Mouse (Mus musculus) liver, embryonic 14.5 days (tissue): ENCODE results near the gene Psors1c2.

Experiments used
- CTCF ChIP-seq: IDR thresholded peaks from 2 replicates; pipeline ENCODE4 v1.5.1; 2016; ENCODE audit warnings: antibody characterized with exemption, low read depth, control low read depth
- EP300 ChIP-seq: IDR thresholded peaks from 2 replicates; pipeline ENCODE4 v1.6.1; 2016; ENCODE audit warnings: antibody characterized with exemption, low read depth

DNA sequence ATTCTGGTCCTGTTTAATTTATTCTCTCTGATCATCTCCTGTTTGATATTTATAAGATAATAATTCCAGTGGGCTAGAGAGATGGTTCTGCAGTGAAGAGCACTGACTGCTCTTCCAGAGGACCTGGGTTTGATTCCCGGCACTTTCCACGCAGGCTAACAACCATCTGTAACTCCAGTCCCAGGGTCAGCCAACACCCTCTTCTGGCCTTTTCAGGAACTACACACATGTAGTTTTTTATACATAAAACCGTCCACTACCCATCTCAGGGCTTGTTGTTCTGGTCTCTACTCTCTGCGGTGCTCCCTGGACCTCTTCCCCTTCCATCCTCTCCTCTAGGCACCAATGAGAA is 17.1 kb downstream of the Psors1c2 start:
- TF ChIP-seq CTCF, result no peak
- TF ChIP-seq EP300, result no peak
